Mouse (Mus musculus) right cerebral cortex, adult 18-20 months (tissue): ENCODE results near the gene Dppa3.

Experiments
- DNase-seq: peaks from one replicate; pipeline ENCODE4 v3.0.0; 2022; ENCODE audit warnings: mixed read lengths

Gene Dppa3

GRCm38 (mm10) chr6:122626110-122626509 is at the start of gene Dppa3:
TSS of gene Dppa3 (plus strand) at chr6:122626410.
- DNase-seq: no peak

- no peak for DNase-seq
These were observed 49.2 kb upstream of the Dppa3 start for GRCm38 (mm10) chr6:122577030-122577429.

- no peak for DNase-seq
These were observed 47.1 kb upstream of the Dppa3 start for GRCm38 (mm10) chr6:122579086-122579485.

GRCm38 (mm10) chr6:122591027-122591758 is 35.0 kb upstream of the Dppa3 start:
- no peak for DNase-seq

- no peak for DNase-seq
These were observed 33.3 kb upstream of the Dppa3 start for GRCm38 (mm10) chr6:122592905-122593304.

GRCm38 (mm10) chr6:122595637-122596036 is 30.6 kb upstream of the Dppa3 start:
- DNase-seq: peak; percentile 9

GRCm38 (mm10) chr6:122596608-122597007 is 29.6 kb upstream of the Dppa3 start:
- DNase-seq: no peak

GRCm38 (mm10) chr6:122598014-122598413 is 28.2 kb upstream of the Dppa3 start:
- no peak for DNase-seq

- DNase-seq: no peak
These were observed 27.8 kb upstream of the Dppa3 start for GRCm38 (mm10) chr6:122598436-122598835.

- DNase-seq: no peak
These were observed 27.0 kb upstream of the Dppa3 start for GRCm38 (mm10) chr6:122599054-122599737.

- DNase-seq: no peak
These were observed 26.1 kb upstream of the Dppa3 start for GRCm38 (mm10) chr6:122600066-122600646.

- DNase-seq: no peak
These were observed 25.2 kb upstream of the Dppa3 start for GRCm38 (mm10) chr6:122601031-122601430.

GRCm38 (mm10) chr6:122601615-122602014 is 24.6 kb upstream of the Dppa3 start:
- DNase-seq: no peak

GRCm38 (mm10) chr6:122602242-122602991 is 23.8 kb upstream of the Dppa3 start, which contains the start of gene Apobec1:
TSS of gene Apobec1 (minus strand) at chr6:122602444.
- peak; percentile 34 for DNase-seq

- DNase-seq: no peak
These were observed 23.3 kb upstream of the Dppa3 start for GRCm38 (mm10) chr6:122602992-122603322.

- no peak for DNase-seq
These were observed 21.9 kb upstream of the Dppa3 start for GRCm38 (mm10) chr6:122604260-122604659.

- no peak for DNase-seq
These were observed 20.7 kb upstream of the Dppa3 start for GRCm38 (mm10) chr6:122605483-122605882.

- no peak for DNase-seq
These were observed 19.5 kb upstream of the Dppa3 start for GRCm38 (mm10) chr6:122606661-122607060.

- DNase-seq: no peak
These were observed 18.5 kb upstream of the Dppa3 start for GRCm38 (mm10) chr6:122607700-122608099.

- DNase-seq: no peak
These were observed 17.5 kb upstream of the Dppa3 start for GRCm38 (mm10) chr6:122608434-122609376.

GRCm38 (mm10) chr6:122609377-122609728 is 16.9 kb upstream of the Dppa3 start:
- no peak for DNase-seq

GRCm38 (mm10) chr6:122609771-122610170 is 16.4 kb upstream of the Dppa3 start, which contains the start of gene Gdf3:
TSS of gene Gdf3 (minus strand) at chr6:122610087.
- DNase-seq: no peak
